Mouse (Mus musculus): Measurements from ENCODE around the gene Mrpl34. TPM values are rescaled to one million over a fixed set of nuclear protein-coding genes. Genes with fewer than 3 reads are reported as not detected.

Mrpl34 gene
- total RNA-seq, 2 experiments from 2014 or later: 34.7 to 39.7 TPM

GRCm38 (mm10) chr8:71495811-71496210 lies 31.1 kb downstream of the Mrpl34 start:
- no peak for DNase-seq

- peak; percentile 95 for DNase-seq
These were observed 31.7 kb downstream of the Mrpl34 start for GRCm38 (mm10) chr8:71496481-71496880.

GRCm38 (mm10) chr8:71497077-71497645 lies 32.4 kb downstream of the Mrpl34 start:
- no peak for DNase-seq

- DNase-seq: no peak
These were observed 33.2 kb downstream of the Mrpl34 start for GRCm38 (mm10) chr8:71497881-71498501.

GRCm38 (mm10) chr8:71498816-71499690 lies 34.3 kb downstream of the Mrpl34 start:
- no peak for DNase-seq

- no peak for DNase-seq
These were observed 39.6 kb downstream of the Mrpl34 start for GRCm38 (mm10) chr8:71504349-71504748.

- no peak for DNase-seq
These were observed 40.6 kb downstream of the Mrpl34 start for GRCm38 (mm10) chr8:71505326-71505725.

GRCm38 (mm10) chr8:71505979-71506378 lies 41.2 kb downstream of the Mrpl34 start:
- DNase-seq: peak; percentile 52

GRCm38 (mm10) chr8:71507589-71508104 lies 42.9 kb downstream of the Mrpl34 start:
- peak; percentile 85 for DNase-seq

- DNase-seq: no peak
These were observed 44.6 kb downstream of the Mrpl34 start for GRCm38 (mm10) chr8:71509316-71509715.

GRCm38 (mm10) chr8:71511644-71512043 lies 46.9 kb downstream of the Mrpl34 start, which contains the start of gene Plvap:
Gene Plvap, minus strand, starts transcription at chr8:71511752.
- DNase-seq: no peak

- DNase-seq: no peak
These were observed 48.4 kb downstream of the Mrpl34 start for GRCm38 (mm10) chr8:71513018-71513754.

- DNase-seq: no peak
These were observed 50.3 kb downstream of the Mrpl34 start for GRCm38 (mm10) chr8:71515043-71515442.

Other genes starting within 250 kb of the Mrpl34 start
- gene Myo9b, start 192.2 kb upstream of the Mrpl34 start, total RNA-seq (2021): 10 to 100 TPM; 17.6 to 25.9 TPM
- gene Haus8, start 192.0 kb upstream of the Mrpl34 start, total RNA-seq (2021): 10 to 100 TPM; 10.0 to 10.3 TPM
- gene Use1, start 98.1 kb upstream of the Mrpl34 start, total RNA-seq (2021): 100 to 1,000 TPM; 124 to 132 TPM
- gene Ocel1, start 93.7 kb upstream of the Mrpl34 start, total RNA-seq (2021): 1 to 10 TPM; 7.4 to 8.1 TPM
- gene Nr2f6, start 83.0 kb upstream of the Mrpl34 start, total RNA-seq (2021): 10 to 100 TPM; 23.2 to 29.7 TPM
- 10 to 100 TPM; 11.7 to 18.1 TPM for gene Ushbp1, start 69.2 kb upstream of the Mrpl34 start, total RNA-seq (2021)
- gene Babam1, start 68.1 kb upstream of the Mrpl34 start, total RNA-seq (2021): 10 to 100 TPM; 68.5 to 70.4 TPM
- gene Ankle1, start 58.9 kb upstream of the Mrpl34 start, total RNA-seq (2021): 1 to 10 TPM; 1.7 to 2.1 TPM
- 10 to 100 TPM; 36.1 to 38.9 TPM for gene Abhd8, start 1.3 kb upstream of the Mrpl34 start, total RNA-seq (2021)
- 10 to 100 TPM; 34.8 to 35.8 TPM for gene Dda1, start 4.2 kb downstream of the Mrpl34 start, total RNA-seq (2021)
- gene Ano8, start 21.0 kb downstream of the Mrpl34 start, total RNA-seq (2021): 10 to 100 TPM; 16.6 to 20.1 TPM
- gene Gtpbp3, start 23.1 kb downstream of the Mrpl34 start, total RNA-seq (2021): 10 to 100 TPM in 1 of 2 experiments, 1 to 10 TPM in 1; 8.8 to 12.4 TPM
- 10 to 100 TPM; 10.7 to 14.2 TPM for gene Plvap, start 46.8 kb downstream of the Mrpl34 start, total RNA-seq (2021)
- gene Ccdc194, start 60.8 kb downstream of the Mrpl34 start, total RNA-seq (2021): 1 to 10 TPM in 1 of 2 experiments, under 1 TPM in 1; 0.21 to 2.5 TPM
- gene Bst2, start 72.5 kb downstream of the Mrpl34 start, total RNA-seq (2021): 10 to 100 TPM; 10.0 to 12.0 TPM
- 10 to 100 TPM; 21.8 to 25.5 TPM for gene Mvb12a, start 78.0 kb downstream of the Mrpl34 start, total RNA-seq (2021)
- gene Tmem221, start 93.9 kb downstream of the Mrpl34 start, total RNA-seq (2021): under 1 TPM in 1 of 2 experiments, not detected in 1; 0.14 TPM
- gene Nxnl1, start 101.6 kb downstream of the Mrpl34 start, total RNA-seq (2021): under 1 TPM in 1 of 2 experiments, not detected in 1; 0.14 TPM
- 10 to 100 TPM; 39.7 to 41.1 TPM for gene Slc27a1, start 103.9 kb downstream of the Mrpl34 start, total RNA-seq (2021)
- gene Pgls, start 127.2 kb downstream of the Mrpl34 start, total RNA-seq (2021): 10 to 100 TPM; 49.3 to 54.5 TPM
- gene Fam129c, start 132.7 kb downstream of the Mrpl34 start, total RNA-seq (2021): 1 to 10 TPM in 1 of 2 experiments, under 1 TPM in 1; 0.40 to 3.3 TPM
- gene Colgalt1, start 146.0 kb downstream of the Mrpl34 start, total RNA-seq (2021): 10 to 100 TPM; 43.3 to 56.1 TPM
- under 1 TPM; 0.38 to 0.45 TPM for gene Unc13a, start 206.8 kb downstream of the Mrpl34 start, total RNA-seq (2021)
- 1 to 10 TPM; 3.9 to 5.8 TPM for gene Jak3, start 211.3 kb downstream of the Mrpl34 start, total RNA-seq (2021)
- gene Insl3, start 224.3 kb downstream of the Mrpl34 start, total RNA-seq (2021): 1 to 10 TPM; 3.1 to 3.7 TPM
- gene B3gnt3, start 236.8 kb downstream of the Mrpl34 start, total RNA-seq (2021): 1 to 10 TPM; 4.7 to 5.2 TPM